Mouse (Mus musculus): ENCODE data around the gene Gm17606. TPM values are rescaled to one million over a fixed set of nuclear protein-coding genes. Genes with fewer than 3 reads are reported as not detected.

Gm17606 gene
- polyA plus RNA-seq, 1 experiment = not detected

- WGBS = 70% methylated on average over 4 of the region's 4 CpGs
- TF ChIP-seq CTCF (IDR thresholded peaks at IDR 0.05; ENCODE audit: insufficient read depth, low read length) = no peak
- TF ChIP-seq POLR2A (IDR thresholded peaks at IDR 0.05; ENCODE audit: borderline replicate concordance, extremely low read depth, low read depth, low read length) = no peak
- H3K4me1 ChIP-seq (ENCODE audit: control insufficient read depth, insufficient read depth, low read length) = no peaks in the 10 kb centered on the region
- DNase-seq = no peak
- no peak overlapping the region for H3K4me3 ChIP-seq (replicated peaks; ENCODE audit: extremely low read depth, low read depth, low read length)
Measured at GRCm38 (mm10) chr14:54647900-54648299, 7.1 kb downstream of the Gm17606 start.

- TF ChIP-seq CTCF (IDR thresholded peaks at IDR 0.05; ENCODE audit: insufficient read depth, low read length) (peak; percentile 80), POLR2A (IDR thresholded peaks at IDR 0.05; ENCODE audit: borderline replicate concordance, extremely low read depth, low read depth, low read length) (no peak)
- WGBS = 52% methylated on average over 23 of the region's 23 CpGs
- H3K4me1 ChIP-seq (ENCODE audit: control insufficient read depth, insufficient read depth, low read length) = peaks cover 6% of the 10 kb centered on the region
- no peak overlapping the region for H3K4me3 ChIP-seq (replicated peaks; ENCODE audit: extremely low read depth, low read depth, low read length)
- peak; percentile 72 for DNase-seq
Measured at GRCm38 (mm10) chr14:54650621-54651454, 10.1 kb downstream of the Gm17606 start.

- no peak overlapping the region for H3K4me3 ChIP-seq (replicated peaks; ENCODE audit: extremely low read depth, low read depth, low read length)
- no peak for DNase-seq
- TF ChIP-seq CTCF (IDR thresholded peaks at IDR 0.05; ENCODE audit: insufficient read depth, low read length) (no peak), POLR2A (IDR thresholded peaks at IDR 0.05; ENCODE audit: borderline replicate concordance, extremely low read depth, low read depth, low read length) (no peak)
- peaks cover 6% of the 10 kb centered on the region for H3K4me1 ChIP-seq (ENCODE audit: control insufficient read depth, insufficient read depth, low read length)
- WGBS = 78% methylated on average over 4 of the region's 4 CpGs
Measured at GRCm38 (mm10) chr14:54651556-54651955, 10.8 kb downstream of the Gm17606 start.

- Histone ChIP-seq H3K4me3 (replicated peaks; ENCODE audit: extremely low read depth, low read depth, low read length) (no peak overlapping the region), H3K4me1 (ENCODE audit: control insufficient read depth, insufficient read depth, low read length) (peaks cover 6% of the 10 kb centered on the region)
- WGBS = 7% methylated on average over 7 of the region's 7 CpGs
- no peak for DNase-seq
- no peak for TF ChIP-seq POLR2A (IDR thresholded peaks at IDR 0.05; ENCODE audit: borderline replicate concordance, extremely low read depth, low read depth, low read length)
- no peak for TF ChIP-seq CTCF (IDR thresholded peaks at IDR 0.05; ENCODE audit: insufficient read depth, low read length)
Measured at GRCm38 (mm10) chr14:54652787-54653186, 12.0 kb downstream of the Gm17606 start.

GRCm38 (mm10) chr14:54653496-54653895 is 12.7 kb downstream of the Gm17606 start:
- peak overlapping the region; percentile 91 for H3K4me3 ChIP-seq (replicated peaks; ENCODE audit: extremely low read depth, low read depth, low read length)
- TF ChIP-seq POLR2A (IDR thresholded peaks at IDR 0.05; ENCODE audit: borderline replicate concordance, extremely low read depth, low read depth, low read length) (peak; percentile 30; the same call in 1 of the 2 replicates), CTCF (IDR thresholded peaks at IDR 0.05; ENCODE audit: insufficient read depth, low read length) (no peak)
- H3K4me1 ChIP-seq (ENCODE audit: control insufficient read depth, insufficient read depth, low read length) = peaks cover 6% of the 10 kb centered on the region
- peak; percentile 74 for DNase-seq
- 1% methylated on average over 12 of the region's 12 CpGs for WGBS

GRCm38 (mm10) chr14:54660009-54660408 is 19.3 kb downstream of the Gm17606 start:
- no peaks in the 10 kb centered on the region for H3K4me1 ChIP-seq (ENCODE audit: control insufficient read depth, insufficient read depth, low read length)
- WGBS = 86% methylated on average over 2 of the region's 2 CpGs
- no peak for TF ChIP-seq CTCF (IDR thresholded peaks at IDR 0.05; ENCODE audit: insufficient read depth, low read length)
- TF ChIP-seq POLR2A (IDR thresholded peaks at IDR 0.05; ENCODE audit: borderline replicate concordance, extremely low read depth, low read depth, low read length) = no peak
- no peak for DNase-seq
- no peak overlapping the region for H3K4me3 ChIP-seq (replicated peaks; ENCODE audit: extremely low read depth, low read depth, low read length)

GRCm38 (mm10) chr14:54664477-54665222 is 23.9 kb downstream of the Gm17606 start:
- H3K4me3 ChIP-seq (replicated peaks; ENCODE audit: extremely low read depth, low read depth, low read length) = no peak overlapping the region
- H3K4me1 ChIP-seq (ENCODE audit: control insufficient read depth, insufficient read depth, low read length) = no peaks in the 10 kb centered on the region
- 88% methylated on average over 10 of the region's 10 CpGs for WGBS
- no peak for TF ChIP-seq POLR2A (IDR thresholded peaks at IDR 0.05; ENCODE audit: borderline replicate concordance, extremely low read depth, low read depth, low read length)
- no peak for DNase-seq

GRCm38 (mm10) chr14:54669381-54669780 is 28.6 kb downstream of the Gm17606 start:
- Histone ChIP-seq H3K4me1 (ENCODE audit: control insufficient read depth, insufficient read depth, low read length) (peaks cover 3% of the 10 kb centered on the region; the same call in 1 of the 2 replicates), H3K4me3 (replicated peaks; ENCODE audit: extremely low read depth, low read depth, low read length) (no peak overlapping the region)
- peak; percentile 50 for DNase-seq
- WGBS = 67% methylated on average over 4 of the region's 4 CpGs
- TF ChIP-seq CTCF (IDR thresholded peaks at IDR 0.05; ENCODE audit: insufficient read depth, low read length) (peak; percentile 72), POLR2A (IDR thresholded peaks at IDR 0.05; ENCODE audit: borderline replicate concordance, extremely low read depth, low read depth, low read length) (no peak)

- TF ChIP-seq CTCF (IDR thresholded peaks at IDR 0.05; ENCODE audit: insufficient read depth, low read length) (no peak), POLR2A (IDR thresholded peaks at IDR 0.05; ENCODE audit: borderline replicate concordance, extremely low read depth, low read depth, low read length) (no peak)
- peaks cover 3% of the 10 kb centered on the region; the same call in 1 of the 2 replicates for H3K4me1 ChIP-seq (ENCODE audit: control insufficient read depth, insufficient read depth, low read length)
- no peak overlapping the region for H3K4me3 ChIP-seq (replicated peaks; ENCODE audit: extremely low read depth, low read depth, low read length)
- no peak for DNase-seq
- 47% methylated on average over 2 of the region's 2 CpGs for WGBS
Measured at GRCm38 (mm10) chr14:54674317-54674716, 33.6 kb downstream of the Gm17606 start.

All from lung, adult 2 months (tissue).